Mouse (Mus musculus) stomach, postnatal 0 days (tissue): ENCODE measurements around the gene Fam168b.

Experiments used
- CTCF ChIP-seq: IDR thresholded peaks from 2 replicates; pipeline ENCODE4 v1.5.1; 2016; ENCODE audit warnings: antibody characterized with exemption, low read depth, mild to moderate bottlenecking, moderate library complexity
- EP300 ChIP-seq: optimal IDR thresholded peaks from 2 replicates; pipeline ENCODE3; 2016; ENCODE audit warnings: antibody characterized with exemption

GRCm38 (mm10) chr1:34849745-34850342 lies 7.0 kb upstream of the Fam168b start, which contains the start of gene Plekhb2:
- no peak for TF ChIP-seq CTCF
- no peak for TF ChIP-seq EP300
